Mouse (Mus musculus): ENCODE results near the gene Pacs1.
A peak's percentile ranks its signal among the peaks of the same experiment; 100 is the strongest.

GRCm38 (mm10) chr19:5272801-5273733, at the start of gene Pacs1:
- peak; percentile 61; the same call in 1 of the 2 replicates for TF ChIP-seq POLR2A (IDR thresholded peaks at IDR 0.05; ENCODE audit: extremely low read depth, insufficient read depth, low read length)
- TF ChIP-seq CTCF (IDR thresholded peaks at IDR 0.05; ENCODE audit: extremely low read depth, insufficient read depth, low read length): no peak

Measured in cortical plate, adult 2 months (tissue).